Mouse (Mus musculus) intestine, embryonic 16.5 days (tissue): ENCODE measurements at regions not wholly inside any gene's neighbourhood (a gene's known extent, or its start where the extent isn't known, plus 50 kb on each side); places are given as distances from the start of the nearest gene placed in this dataset.

Source experiments
- ATAC-seq: fragments of 200-750 bp; cut with Nextera tagmentation; 2 replicates; pipeline ENCODE4 v1.8.0; 2017; ENCODE audit warnings: moderate TSS enrichment, moderate library complexity
- H3K27ac ChIP-seq: fragments of 300-500 bp; sonication (generic); 2 replicates; pipeline ENCODE4 v1.5.1; 2014; ENCODE audit warnings: mild to moderate bottlenecking, low read length
- H3K27me3 ChIP-seq: fragments of 300-500 bp; sonication (generic); replicated peaks from 2 replicates; pipeline ENCODE4 v1.6.1; 2014; ENCODE audit warnings: low read length, control low read depth, mixed read lengths; ENCODE audit not compliant: control insufficient read depth, insufficient read depth
- H3K36me3 ChIP-seq: fragments of 300-500 bp; sonication (generic); 2 replicates; pipeline ENCODE4 v1.6.1; 2014; ENCODE audit warnings: low read length, control low read depth; ENCODE audit not compliant: control insufficient read depth, insufficient read depth
- H3K4me1 ChIP-seq: fragments of 300-500 bp; sonication (generic); 2 replicates; pipeline ENCODE4 v1.6.1; 2014; ENCODE audit warnings: low read length, control low read depth, mixed read lengths; ENCODE audit not compliant: control insufficient read depth, insufficient read depth
- H3K4me2 ChIP-seq: fragments of 300-500 bp; sonication (generic); 2 replicates; pipeline ENCODE4 v1.6.1; 2014; ENCODE audit warnings: low read depth, low read length, control low read depth
- H3K4me3 ChIP-seq: fragments of 300-500 bp; sonication (generic); 2 replicates; pipeline ENCODE4 v1.5.1; 2014; ENCODE audit warnings: mild to moderate bottlenecking, low read length
- H3K9ac ChIP-seq: fragments of 300-500 bp; sonication (generic); 2 replicates; pipeline ENCODE4 v1.6.1; 2014; ENCODE audit warnings: low read depth, low read length
- H3K9me3 ChIP-seq: fragments of 300-500 bp; sonication (generic); 2 replicates; pipeline ENCODE4 v1.6.1; 2016; ENCODE audit warnings: low read length, control low read depth; ENCODE audit not compliant: control insufficient read depth
- WGBS: fragments of 180-500 bp; shearing (Covaris S2); extraction: QIAGEN DNeasy Blood & Tissue Kit; methylation state at CpG from one replicate; pipeline ENCODE4 v1.1.7; 2014; 5-methylcytosine and 5-hydroxymethylcytosine counted together

DNA sequence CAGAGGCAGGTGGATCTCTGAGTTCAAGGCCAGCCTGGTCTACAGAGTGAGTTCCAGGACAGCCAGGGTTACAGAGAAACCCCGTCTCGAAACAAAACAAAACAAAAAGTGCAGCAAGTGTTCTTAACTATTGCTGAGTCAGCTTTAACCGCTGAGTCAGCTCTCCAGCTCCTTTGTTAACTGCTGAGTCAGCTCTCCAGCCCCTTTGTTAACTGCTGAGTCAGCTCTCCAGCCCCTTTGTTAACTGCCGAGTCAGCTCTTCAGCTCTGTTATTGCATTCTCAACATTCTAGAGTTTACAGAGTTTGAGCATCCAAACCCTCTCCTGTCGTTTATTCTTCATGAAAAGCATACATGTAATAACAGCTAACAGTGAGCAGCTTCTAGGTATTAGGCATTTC is 336.9 kb upstream of the Ercc4 start:
- H3K9me3 ChIP-seq: no peaks in the 10 kb centered on the region
- H3K36me3 ChIP-seq: no peaks in the 10 kb centered on the region
- H3K4me3 ChIP-seq: no peak overlapping the region
- H3K4me2 ChIP-seq: no peak overlapping the region
- 86% methylated on average over 5 of the region's 5 CpGs for WGBS
- H3K27ac ChIP-seq: no peak overlapping the region
- no peak for ATAC-seq
- no peak overlapping the region for H3K9ac ChIP-seq
- H3K4me1 ChIP-seq: no peaks in the 10 kb centered on the region
- H3K27me3 ChIP-seq: no peaks in the 10 kb centered on the region

GRCm38 (mm10) chr16:12775876-12776275 is 333.6 kb upstream of the Ercc4 start:
- Histone ChIP-seq H3K27ac (no peak overlapping the region), H3K4me1 (no peaks in the 10 kb centered on the region), H3K4me2 (no peak overlapping the region), H3K36me3 (no peaks in the 10 kb centered on the region), H3K9me3 (no peaks in the 10 kb centered on the region), H3K27me3 (no peaks in the 10 kb centered on the region), H3K4me3 (no peak overlapping the region), H3K9ac (no peak overlapping the region)
- WGBS: 64% methylated on average over 2 of the region's 2 CpGs
- ATAC-seq: no peak

DNA sequence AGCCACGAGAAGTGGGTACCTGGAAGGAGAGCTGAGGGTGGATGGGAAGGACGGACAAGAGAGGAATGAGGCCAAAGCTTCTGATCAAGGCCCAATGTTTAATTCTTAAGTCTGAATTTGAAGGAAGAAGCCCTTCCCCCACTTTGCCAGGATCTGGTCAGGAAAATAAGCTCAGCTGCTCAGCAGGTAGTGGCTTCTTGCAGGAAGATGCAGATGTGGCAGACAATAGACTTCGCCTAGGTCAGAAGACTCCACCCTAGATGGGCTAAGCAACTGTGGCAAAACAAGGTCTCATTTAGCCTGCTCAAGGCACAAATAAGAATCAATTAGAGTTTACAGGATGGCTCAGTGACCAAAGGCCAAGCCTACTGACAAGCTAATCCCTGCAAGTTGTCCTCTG is 330.4 kb upstream of the Ercc4 start:
- Histone ChIP-seq H3K27me3 (no peaks in the 10 kb centered on the region), H3K4me3 (no peak overlapping the region), H3K36me3 (no peaks in the 10 kb centered on the region), H3K9ac (no peak overlapping the region), H3K9me3 (no peaks in the 10 kb centered on the region), H3K27ac (no peak overlapping the region), H3K4me2 (no peak overlapping the region), H3K4me1 (no peaks in the 10 kb centered on the region)
- ATAC-seq: no peak
- WGBS: 79% methylated on average over 3 of the region's 3 CpGs

- H3K4me2 ChIP-seq: no peak overlapping the region
- H3K27me3 ChIP-seq: no peaks in the 10 kb centered on the region
- ATAC-seq: no peak
- no peaks in the 10 kb centered on the region for H3K4me1 ChIP-seq
- no peak overlapping the region for H3K27ac ChIP-seq
- WGBS: 88% methylated on average over 3 of the region's 3 CpGs
- no peak overlapping the region for H3K9ac ChIP-seq
- no peaks in the 10 kb centered on the region for H3K9me3 ChIP-seq
- no peak overlapping the region for H3K4me3 ChIP-seq
- no peaks in the 10 kb centered on the region for H3K36me3 ChIP-seq
These were observed 328.8 kb upstream of the Ercc4 start for GRCm38 (mm10) chr16:12780635-12781034.

- Histone ChIP-seq H3K27ac (no peak overlapping the region), H3K36me3 (no peaks in the 10 kb centered on the region), H3K27me3 (no peaks in the 10 kb centered on the region), H3K4me2 (no peak overlapping the region), H3K9me3 (no peaks in the 10 kb centered on the region), H3K4me1 (no peaks in the 10 kb centered on the region), H3K9ac (no peak overlapping the region), H3K4me3 (no peak overlapping the region)
- 62% methylated on average over 1 of the region's 1 CpGs for WGBS
- no peak for ATAC-seq
These were observed 323.7 kb upstream of the Ercc4 start for GRCm38 (mm10) chr16:12785828-12786227.

DNA sequence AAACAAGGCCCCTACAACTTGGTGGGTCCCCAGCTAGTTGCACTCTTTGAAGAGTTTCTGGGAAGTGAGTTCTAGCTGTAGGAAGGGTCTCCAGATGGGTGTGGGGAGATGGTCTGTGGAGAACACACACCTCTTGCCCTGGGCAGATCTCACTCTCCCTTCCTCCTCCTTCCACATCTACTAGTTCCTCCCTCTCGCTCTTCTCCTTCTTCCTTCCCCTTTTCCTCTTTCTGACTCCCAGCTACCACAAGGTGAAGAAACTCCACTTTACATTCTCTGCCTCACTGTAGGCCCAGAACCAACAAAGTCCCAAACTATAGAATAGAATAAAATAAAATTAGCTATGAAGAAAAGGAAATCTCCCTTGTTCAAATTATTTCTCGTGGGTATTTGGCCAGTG is 311.0 kb upstream of the Ercc4 start:
- Histone ChIP-seq H3K9ac (no peak overlapping the region), H3K4me3 (no peak overlapping the region), H3K27ac (no peak overlapping the region), H3K4me2 (no peak overlapping the region), H3K27me3 (no peaks in the 10 kb centered on the region), H3K9me3 (no peaks in the 10 kb centered on the region), H3K36me3 (no peaks in the 10 kb centered on the region), H3K4me1 (no peaks in the 10 kb centered on the region)
- 84% methylated on average over 2 of the region's 2 CpGs for WGBS
- no peak for ATAC-seq

DNA sequence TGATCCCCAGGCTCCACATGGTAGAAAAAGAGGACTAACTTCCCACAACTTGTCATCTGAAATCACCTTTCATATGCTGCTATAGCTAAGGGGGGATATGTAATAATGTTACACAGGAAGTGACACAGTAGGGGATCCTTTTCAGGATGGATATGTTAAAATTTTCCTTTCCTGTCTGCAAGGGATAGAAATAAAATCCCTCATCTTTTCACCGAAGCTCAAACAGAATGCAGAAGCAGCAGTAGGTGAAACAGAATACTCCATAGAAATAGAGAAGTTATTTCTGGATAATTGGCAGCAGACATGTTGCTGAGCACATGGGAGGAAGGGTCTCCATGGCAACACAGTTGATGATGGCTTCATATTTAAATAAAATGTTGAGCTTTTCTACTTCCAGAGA is 309.3 kb upstream of the Ercc4 start:
- Histone ChIP-seq H3K4me3 (no peak overlapping the region), H3K4me2 (no peak overlapping the region), H3K27ac (no peak overlapping the region), H3K36me3 (no peaks in the 10 kb centered on the region), H3K9ac (no peak overlapping the region), H3K4me1 (no peaks in the 10 kb centered on the region), H3K27me3 (no peaks in the 10 kb centered on the region), H3K9me3 (no peaks in the 10 kb centered on the region)
- WGBS: 89% methylated on average over 1 of the region's 1 CpGs
- ATAC-seq: no peak

DNA sequence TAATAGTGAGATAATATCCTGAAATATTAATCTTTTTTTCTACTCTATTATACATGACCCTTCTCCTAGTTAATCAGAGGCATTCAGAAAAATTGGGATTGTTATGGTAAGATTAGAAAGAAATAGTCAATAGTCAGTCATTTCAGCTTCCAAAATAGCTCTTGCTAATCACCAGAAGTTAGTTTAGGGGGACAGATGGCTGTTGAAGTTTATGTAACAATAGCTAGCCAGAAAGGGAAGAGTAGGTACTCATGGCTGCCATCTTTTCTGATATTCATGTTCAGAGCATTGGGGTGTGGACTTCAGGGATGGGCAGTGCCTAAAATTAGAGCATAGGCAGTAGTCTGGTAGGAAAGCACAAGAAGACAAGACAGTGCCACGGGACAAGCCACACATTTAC is 306.8 kb upstream of the Ercc4 start:
- 59% methylated on average over 1 of the region's 1 CpGs for WGBS
- Histone ChIP-seq H3K27me3 (no peaks in the 10 kb centered on the region), H3K9me3 (no peaks in the 10 kb centered on the region), H3K4me2 (no peak overlapping the region), H3K4me1 (no peaks in the 10 kb centered on the region), H3K36me3 (no peaks in the 10 kb centered on the region), H3K27ac (no peak overlapping the region), H3K4me3 (no peak overlapping the region), H3K9ac (no peak overlapping the region)
- ATAC-seq: no peak

GRCm38 (mm10) chr16:12807351-12807871 is 302.1 kb upstream of the Ercc4 start:
- Histone ChIP-seq H3K27me3 (no peaks in the 10 kb centered on the region), H3K4me3 (no peak overlapping the region), H3K9me3 (no peaks in the 10 kb centered on the region), H3K4me1 (no peaks in the 10 kb centered on the region), H3K9ac (no peak overlapping the region), H3K27ac (no peak overlapping the region), H3K4me2 (no peak overlapping the region), H3K36me3 (no peaks in the 10 kb centered on the region)
- no peak for ATAC-seq
- 53% methylated on average over 8 of the region's 8 CpGs for WGBS

- no peak for ATAC-seq
- H3K27ac ChIP-seq: no peak overlapping the region
- WGBS: 59% methylated on average over 2 of the region's 2 CpGs
These were observed 298.4 kb upstream of the Ercc4 start for GRCm38 (mm10) chr16:12811088-12811487.

More at GRCm38 (mm10) chr16:12811088-12811487, 298.4 kb upstream of the Ercc4 start:
- Histone ChIP-seq H3K9ac (no peak overlapping the region), H3K27me3 (no peaks in the 10 kb centered on the region), H3K4me3 (no peak overlapping the region), H3K36me3 (no peaks in the 10 kb centered on the region), H3K9me3 (no peaks in the 10 kb centered on the region), H3K4me2 (no peak overlapping the region), H3K4me1 (no peaks in the 10 kb centered on the region)
